7 mouse cellular contexts compared by ENCODE assay signal in genomic region chr11:97662207-97662892, GRCm38 (mm10). TPM values are rescaled to one million over a fixed set of nuclear protein-coding genes. Genes with fewer than 3 reads are reported as not detected.
DNase-seq lines count a peak whose midpoint lies in the region; ATAC-seq lines count a peak whose summit lies in the region.

No protein-coding gene starts in this region.

- DNase-seq in A20 (ENCODE audit: low read depth, low spot score): peak; percentile 91
- DNase-seq in ES-CJ7 (ENCODE audit: low read depth, low spot score): peak; percentile 100
- DNase-seq in kidney, adult 11 months: peak; percentile 77
- no peak for DNase-seq in gastrocnemius, postnatal 36 days

- peak overlapping the region; percentile 70 for H3K4me2 ChIP-seq in forebrain, embryonic 15.5 days (replicated peaks)
- H3K4me2 ChIP-seq in lung, embryonic 16.5 days (ENCODE audit: low read depth, low read length): peak overlapping the region; percentile 74
- peak overlapping the region; percentile 84 for H3K4me2 ChIP-seq in stomach, embryonic 15.5 days

- intact Hi-C loops in gastrocnemius, postnatal 36 days (cut with DNase I): no loop called here

- ATAC-seq in forebrain, embryonic 15.5 days (replicated peaks): no peak
- ATAC-seq in lung, embryonic 16.5 days (ENCODE audit: low read depth): peak; percentile 18; the same call in 1 of the 2 replicates
- no peak for ATAC-seq in stomach, embryonic 15.5 days (ENCODE audit: insufficient read depth, low FRiP score, low read depth)

- peaks cover 48% of the 10 kb centered on the region for H3K4me1 ChIP-seq in forebrain, embryonic 15.5 days
- H3K4me1 ChIP-seq in lung, embryonic 16.5 days (replicated peaks; ENCODE audit: control insufficient read depth, insufficient read depth, low read length): peaks cover 41% of the 10 kb centered on the region
- peaks cover 37% of the 10 kb centered on the region for H3K4me1 ChIP-seq in stomach, embryonic 15.5 days

- H3K4me3 ChIP-seq in forebrain, embryonic 15.5 days: peak overlapping the region; percentile 94
- H3K4me3 ChIP-seq in lung, embryonic 16.5 days (ENCODE audit: low read length): peak overlapping the region; percentile 87
- peak overlapping the region; percentile 78 for H3K4me3 ChIP-seq in stomach, embryonic 15.5 days (replicated peaks)

- WGBS in forebrain, embryonic 15.5 days: 3% methylated on average over 21 of the region's 21 CpGs
- 2% methylated on average over 21 of the region's 21 CpGs for WGBS in lung, embryonic 16.5 days
- WGBS in stomach, embryonic 15.5 days: 2% methylated on average over 21 of the region's 21 CpGs

- H3K9me3 ChIP-seq in forebrain, embryonic 15.5 days: no peaks in the 10 kb centered on the region
- no peaks in the 10 kb centered on the region for H3K9me3 ChIP-seq in lung, embryonic 16.5 days (ENCODE audit: control insufficient read depth, low read length)
- no peaks in the 10 kb centered on the region for H3K9me3 ChIP-seq in stomach, embryonic 15.5 days

- peaks cover 17% of the 10 kb centered on the region for H3K27me3 ChIP-seq in forebrain, embryonic 15.5 days
- H3K27me3 ChIP-seq in lung, embryonic 16.5 days (ENCODE audit: control insufficient read depth, insufficient read depth, low read depth, low read length): peaks cover 7% of the 10 kb centered on the region
- peaks cover 10% of the 10 kb centered on the region; the same call in 1 of the 2 replicates for H3K27me3 ChIP-seq in stomach, embryonic 15.5 days (replicated peaks)

- H3K27ac ChIP-seq in forebrain, embryonic 15.5 days (replicated peaks): no peak overlapping the region
- H3K27ac ChIP-seq in lung, embryonic 16.5 days (ENCODE audit: low read length): peak overlapping the region; percentile 98
- peak overlapping the region; percentile 90 for H3K27ac ChIP-seq in stomach, embryonic 15.5 days

- H3K9ac ChIP-seq in forebrain, embryonic 15.5 days (replicated peaks): peak overlapping the region; percentile 76
- H3K9ac ChIP-seq in lung, embryonic 16.5 days (ENCODE audit: low read length): peak overlapping the region; percentile 92
- H3K9ac ChIP-seq in stomach, embryonic 15.5 days: peak overlapping the region; percentile 65; the same call in 1 of the 2 replicates

- peaks cover 16% of the 10 kb centered on the region; the same call in 1 of the 2 replicates for H3K36me3 ChIP-seq in forebrain, embryonic 15.5 days
- H3K36me3 ChIP-seq in lung, embryonic 16.5 days (ENCODE audit: control insufficient read depth, insufficient read depth, low read length): peaks cover 15% of the 10 kb centered on the region
- H3K36me3 ChIP-seq in stomach, embryonic 15.5 days: peaks cover 15% of the 10 kb centered on the region

RNA-seq across cellular contexts. Expression of gene Mllt6, which starts 0.9 kb away (rescaled TPM):
- 4.3 and 4.7 TPM in 2 replicates for polyA plus RNA-seq in forebrain, embryonic 15.5 days (2015; fragmentation: Nextera tagmentation; extraction: Ambion mirVana)
- polyA plus RNA-seq in lung, embryonic 16.5 days (2015; fragmentation: Nextera tagmentation; extraction: Ambion mirVana): 3.4 and 4.0 TPM in 2 replicates
- polyA plus RNA-seq in stomach, embryonic 15.5 days (2015; fragmentation: Nextera tagmentation; extraction: Ambion mirVana): 2.2 TPM in 2 replicates
- total RNA-seq in gastrocnemius, postnatal 36 days (2021): 10 to 100 TPM; 40.7 to 46.4 TPM

RNA-seq across cellular contexts. Expression of gene Cisd3, which starts 23.3 kb away (rescaled TPM):
- polyA plus RNA-seq in forebrain, embryonic 15.5 days (2015; fragmentation: Nextera tagmentation; extraction: Ambion mirVana): 17.4 and 19.5 TPM in 2 replicates
- 57.5 and 66.6 TPM in 2 replicates for polyA plus RNA-seq in lung, embryonic 16.5 days (2015; fragmentation: Nextera tagmentation; extraction: Ambion mirVana)
- polyA plus RNA-seq in stomach, embryonic 15.5 days (2015; fragmentation: Nextera tagmentation; extraction: Ambion mirVana): 37.2 and 40.7 TPM in 2 replicates
- total RNA-seq in gastrocnemius, postnatal 36 days (2021): 100 to 1,000 TPM; 103 to 108 TPM

RNA-seq across cellular contexts. Expression of gene Epop, which starts 32.8 kb away (rescaled TPM):
- polyA plus RNA-seq in forebrain, embryonic 15.5 days (2015; fragmentation: Nextera tagmentation; extraction: Ambion mirVana): 4.6 and 5.8 TPM in 2 replicates
- polyA plus RNA-seq in lung, embryonic 16.5 days (2015; fragmentation: Nextera tagmentation; extraction: Ambion mirVana): 1.1 and 2.1 TPM in 2 replicates
- polyA plus RNA-seq in stomach, embryonic 15.5 days (2015; fragmentation: Nextera tagmentation; extraction: Ambion mirVana): 3.7 and 3.9 TPM in 2 replicates
- total RNA-seq in gastrocnemius, postnatal 36 days (2021): 1 to 10 TPM in 1 of 2 experiments, under 1 TPM in 1; 0.91 to 1.2 TPM

RNA-seq across cellular contexts. Expression of gene Pcgf2, which starts 37.9 kb away (rescaled TPM):
- polyA plus RNA-seq in forebrain, embryonic 15.5 days (2015; fragmentation: Nextera tagmentation; extraction: Ambion mirVana): 18.1 and 18.8 TPM in 2 replicates
- 16.2 and 16.5 TPM in 2 replicates for polyA plus RNA-seq in lung, embryonic 16.5 days (2015; fragmentation: Nextera tagmentation; extraction: Ambion mirVana)
- 12.1 and 13.6 TPM in 2 replicates for polyA plus RNA-seq in stomach, embryonic 15.5 days (2015; fragmentation: Nextera tagmentation; extraction: Ambion mirVana)
- 1 to 10 TPM; 2.1 to 2.3 TPM for total RNA-seq in gastrocnemius, postnatal 36 days (2021)

RNA-seq across cellular contexts. Expression of gene Psmb3, which starts 40.8 kb away (rescaled TPM):
- polyA plus RNA-seq in forebrain, embryonic 15.5 days (2015; fragmentation: Nextera tagmentation; extraction: Ambion mirVana): 460 and 475 TPM in 2 replicates
- 430 and 457 TPM in 2 replicates for polyA plus RNA-seq in lung, embryonic 16.5 days (2015; fragmentation: Nextera tagmentation; extraction: Ambion mirVana)
- polyA plus RNA-seq in stomach, embryonic 15.5 days (2015; fragmentation: Nextera tagmentation; extraction: Ambion mirVana): 396 and 424 TPM in 2 replicates
- total RNA-seq in gastrocnemius, postnatal 36 days (2021): 100 to 1,000 TPM; 124 to 129 TPM

Comparison
In these comparisons a context has a peak if more than half of its experiments do, and no peak if none do; other contexts are left out.
1. DNase-seq: peak in A20 (single experiment), ES-CJ7 (single experiment) and kidney, adult 11 months (single experiment); none in gastrocnemius, postnatal 36 days (0 of 2).
2. Peak in every context shown above with its lines, with median percentiles within 50 percentile points of each other: H3K4me2 ChIP-seq, H3K4me3 ChIP-seq and H3K9ac ChIP-seq.